Mouse (Mus musculus) CD4-positive, CD25-positive, alpha-beta regulatory T cell, adult 4 months (primary cell): ENCODE measurements at regions not wholly inside any gene's neighbourhood (a gene's known extent, or its start where the extent isn't known, plus 50 kb on each side); places are given as distances from the start of the nearest gene placed in this dataset.
"Not testable (repeated sequence)": the region's sequence is repeated elsewhere in the genome, so short reads cannot be mapped to it uniquely, and the experiment has no call there.

Experiments used
- ATAC-seq: one replicate; pipeline ENCODE4 v1.8.0; 2017

DNA sequence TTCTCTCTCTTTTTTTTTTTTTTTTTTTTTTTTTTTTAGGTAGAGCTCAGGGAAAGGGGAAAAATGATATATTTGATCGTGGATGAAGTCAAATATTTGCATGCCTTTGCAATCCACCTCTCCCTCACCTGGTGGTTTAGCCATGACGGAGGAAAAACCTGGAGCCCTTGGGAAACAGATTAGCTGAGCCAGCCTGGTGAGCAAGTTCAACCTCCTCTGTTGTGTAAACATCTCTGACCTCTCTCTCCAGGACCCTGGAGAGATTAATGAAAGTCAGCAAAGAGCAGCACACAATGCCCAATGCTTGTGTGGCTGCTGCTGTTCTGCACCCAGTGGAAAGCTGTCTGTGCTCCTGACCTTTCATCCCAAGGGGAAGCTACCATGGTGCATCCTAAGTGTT is 530.2 kb upstream of the Auts2 start:
- no peak for ATAC-seq

DNA sequence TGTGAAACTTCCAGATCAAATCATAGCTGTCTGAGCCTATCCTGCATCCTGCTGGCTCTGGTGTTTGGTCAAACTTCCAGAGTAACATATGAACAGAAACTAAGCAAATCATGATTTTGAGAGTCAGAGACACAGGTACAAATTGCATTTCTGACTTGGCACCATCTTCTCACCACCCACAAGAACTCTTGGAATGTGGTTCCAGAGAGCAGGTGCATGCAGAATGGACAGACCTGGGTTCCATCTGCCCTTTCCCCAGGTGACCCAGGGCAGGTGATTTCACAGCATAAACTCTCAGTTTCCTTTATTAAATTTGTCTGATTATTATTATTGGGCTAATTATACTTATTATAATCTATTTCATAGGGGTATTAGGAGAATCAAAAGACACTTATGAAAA is 527.0 kb upstream of the Auts2 start:
- no peak for ATAC-seq

GRCm38 (mm10) chr5:133062481-133062880 is 519.3 kb upstream of the Auts2 start:
- no peak for ATAC-seq

DNA sequence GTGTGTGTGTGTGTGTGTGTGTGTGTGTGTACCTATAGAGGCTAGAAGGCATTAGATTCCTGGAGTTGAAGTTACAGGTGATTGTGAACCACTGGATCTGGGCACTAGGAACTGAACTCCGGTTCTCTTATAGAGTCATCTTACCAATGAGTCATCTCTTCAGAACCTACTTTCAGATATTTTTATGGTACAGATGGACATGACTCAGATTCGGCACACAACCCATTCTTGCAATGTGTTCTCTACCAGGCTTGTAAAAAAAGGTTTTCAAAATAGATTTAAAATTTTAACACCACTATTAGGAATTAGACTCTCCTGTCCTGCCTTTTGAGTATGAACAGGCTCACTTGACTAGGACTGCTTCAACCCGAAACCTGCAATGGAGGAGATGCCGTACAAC is 504.3 kb upstream of the Auts2 start:
- ATAC-seq, result no peak

DNA sequence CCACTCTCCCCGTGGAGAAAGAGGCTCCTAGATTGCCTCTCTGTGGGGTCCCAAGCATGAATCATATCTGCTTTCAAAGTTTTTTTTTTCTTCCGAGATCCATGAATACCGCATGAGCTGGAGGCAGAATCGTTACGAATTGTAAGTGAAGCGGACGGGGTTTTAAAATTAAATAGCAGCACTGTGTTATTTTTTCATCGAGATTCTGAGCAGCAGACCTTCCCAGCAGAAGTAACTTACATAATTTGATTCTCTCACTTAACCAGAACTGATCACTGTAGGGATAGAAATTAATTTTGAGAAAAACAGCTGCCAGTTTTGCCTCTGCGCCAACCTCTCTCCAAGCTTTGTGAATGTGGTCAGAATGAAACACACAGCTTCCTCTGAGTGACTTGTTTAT is 502.5 kb upstream of the Auts2 start:
- no peak for ATAC-seq

DNA sequence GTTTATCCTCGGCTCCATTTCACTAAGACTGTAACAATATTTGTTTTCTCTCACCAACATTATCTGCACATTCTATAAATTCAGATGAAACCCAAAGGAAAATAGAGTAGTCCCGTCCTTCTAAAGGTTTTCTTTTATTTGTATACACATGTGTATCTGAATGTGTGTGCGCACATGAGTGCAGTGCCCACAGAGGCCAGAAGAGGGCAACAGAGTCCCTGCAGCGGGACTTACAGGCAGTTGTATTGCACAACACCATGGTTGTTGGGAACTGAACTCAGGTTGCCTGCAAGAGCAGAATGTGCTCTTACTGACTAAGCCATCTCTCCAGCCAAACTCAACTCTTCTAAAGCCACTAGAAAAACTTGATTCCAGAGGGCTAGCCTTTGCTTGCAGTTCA is 484.4 kb upstream of the Auts2 start:
- ATAC-seq, result no peak

GRCm38 (mm10) chr5:133025121-133025520 is 482.0 kb upstream of the Auts2 start:
- ATAC-seq, result no peak

GRCm38 (mm10) chr5:133020821-133021220 is 477.7 kb upstream of the Auts2 start:
- no peak for ATAC-seq

- no peak for ATAC-seq
Observed at GRCm38 (mm10) chr5:133020116-133020515, 477.0 kb upstream of the Auts2 start.

GRCm38 (mm10) chr5:133010624-133011575 is 467.8 kb upstream of the Auts2 start:
- no peak for ATAC-seq

GRCm38 (mm10) chr5:132982866-132983265 is 439.7 kb upstream of the Auts2 start:
- no peak for ATAC-seq

- no peak for ATAC-seq
Observed at GRCm38 (mm10) chr5:132979013-132979412, 435.9 kb upstream of the Auts2 start.

- no peak for ATAC-seq
Observed at GRCm38 (mm10) chr5:132975303-132975932, 432.3 kb upstream of the Auts2 start.

DNA sequence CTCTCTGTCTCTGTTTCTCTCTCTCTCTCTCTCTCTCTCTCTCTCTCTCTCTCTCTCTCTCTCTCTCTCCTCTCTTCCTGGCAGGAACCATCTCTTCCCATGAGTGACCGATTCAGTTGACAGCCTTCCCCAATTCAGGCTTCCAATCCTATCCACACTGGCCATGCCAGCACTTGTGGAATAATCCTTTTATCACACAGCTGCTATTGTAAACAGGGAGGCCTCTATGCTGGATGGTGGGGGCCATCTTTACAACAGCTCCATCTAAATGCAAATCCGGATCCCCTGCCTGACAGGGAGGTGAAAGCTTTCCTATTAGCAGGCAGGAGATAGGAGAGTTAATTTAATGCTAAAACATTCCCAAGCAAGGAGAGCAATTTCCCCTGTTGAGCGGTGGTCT is 431.7 kb upstream of the Auts2 start:
- ATAC-seq, result no peak

- ATAC-seq, result no peak
Observed at GRCm38 (mm10) chr5:132971046-132971445, 427.9 kb upstream of the Auts2 start.

- ATAC-seq, result no peak
Observed at GRCm38 (mm10) chr5:132969376-132969775, 426.2 kb upstream of the Auts2 start.

DNA sequence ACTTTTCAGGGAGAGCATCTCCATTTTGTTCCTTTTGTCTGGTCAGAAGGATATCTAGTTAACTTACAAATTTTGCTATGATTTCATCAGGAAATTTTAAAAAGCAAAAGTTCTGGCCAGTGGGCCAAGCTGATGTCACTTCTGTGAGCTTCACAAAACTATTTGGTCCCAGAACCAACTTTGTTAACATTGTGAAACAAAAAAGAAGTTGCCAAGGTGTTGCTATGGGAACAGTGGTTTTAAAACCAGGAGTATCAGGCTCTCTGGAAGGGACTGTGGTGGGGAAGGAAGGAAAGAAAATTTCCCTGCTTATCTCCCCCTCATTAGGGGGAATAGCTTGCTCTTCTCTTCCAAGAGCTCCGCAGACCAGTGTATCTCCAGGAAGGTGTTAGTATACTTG is 416.8 kb upstream of the Auts2 start:
- ATAC-seq, result no peak

- ATAC-seq, result no peak
Observed at GRCm38 (mm10) chr5:132956184-132956583, 413.0 kb upstream of the Auts2 start.

GRCm38 (mm10) chr5:132955051-132955450 is 411.9 kb upstream of the Auts2 start:
- no peak for ATAC-seq

DNA sequence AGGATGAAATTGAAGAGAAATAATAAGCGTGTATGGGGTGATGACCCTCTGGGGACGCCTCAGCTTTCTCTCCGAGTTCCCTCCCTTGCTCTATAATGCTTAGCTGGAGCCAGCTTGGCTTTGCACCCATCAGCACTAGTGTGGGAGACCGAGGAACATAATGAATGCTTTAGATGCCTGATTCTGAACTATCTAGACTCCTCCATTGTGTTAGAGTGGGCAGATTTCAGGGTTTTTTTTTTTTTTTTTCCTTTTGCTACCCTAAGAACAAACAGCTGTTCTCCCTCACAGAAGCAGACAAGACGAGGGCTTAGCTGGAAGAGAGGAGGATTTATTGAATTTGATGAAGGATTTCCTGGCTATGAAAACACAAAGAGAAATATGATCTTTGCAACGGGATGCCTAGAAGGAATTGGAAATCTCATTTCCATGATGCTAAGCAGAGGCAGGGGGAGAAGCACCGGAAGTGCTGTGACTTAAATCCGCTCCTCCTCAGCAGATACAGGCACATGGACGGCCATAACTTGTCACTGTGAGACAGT is 390.4 kb upstream of the Auts2 start:
- ATAC-seq, result no peak

- not testable (repeated sequence) for ATAC-seq
Observed at GRCm38 (mm10) chr5:132929955-132930354, 386.8 kb upstream of the Auts2 start.

DNA sequence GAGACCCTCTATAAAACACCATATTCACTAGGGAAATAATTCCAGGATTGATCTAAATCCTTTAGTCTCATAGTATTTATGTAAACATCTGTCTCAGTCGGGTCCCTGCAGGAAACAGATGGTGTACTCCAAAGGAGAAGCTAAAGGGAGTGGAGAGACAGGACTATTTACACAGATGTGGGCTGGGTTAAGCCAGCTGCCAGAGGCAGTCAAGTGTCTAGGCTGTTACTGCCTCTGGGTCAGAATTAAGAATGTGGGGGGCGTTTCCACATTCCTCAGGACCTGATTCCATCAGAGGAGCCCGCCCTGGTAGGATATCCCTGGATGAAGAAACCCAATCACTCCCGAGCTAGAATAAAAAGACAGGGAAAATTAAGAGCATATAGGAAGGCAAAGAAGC is 380.2 kb upstream of the Auts2 start:
- no peak for ATAC-seq

- ATAC-seq, result no peak
Observed at GRCm38 (mm10) chr5:132909056-132909455, 365.9 kb upstream of the Auts2 start.

- no peak for ATAC-seq
Observed at GRCm38 (mm10) chr5:132908220-132908619, 365.1 kb upstream of the Auts2 start.
